Mouse (Mus musculus) urinary bladder, adult 18-20 months (tissue): ENCODE results near the gene Gm14419.
"Not testable (repeated sequence)": the region's sequence is repeated elsewhere in the genome, so short reads cannot be mapped to it uniquely, and the experiment has no call there.

Source experiments
- DNase-seq, 2 experiments: peaks; one replicate each; pipeline ENCODE4 v3.0.0; 2022; ENCODE audit warnings: low spot score in 2 of 2, mixed read lengths in 2 of 2

The Gm14419 gene

GRCm38 (mm10) chr2:177000656-177001055 lies at the start of gene Gm14419:
Gene Gm14419 (plus strand): TSS chr2:177000956.
- DNase-seq = not testable (repeated sequence)
